Mouse (Mus musculus) cortical plate, adult 2 months (tissue): Measurements from ENCODE around the gene Tor4a.
A peak's percentile ranks its signal among the peaks of the same experiment; 100 is the strongest.

Experiments
- CTCF ChIP-seq: fragments of 200-500 bp; IDR thresholded peaks from 2 replicates; pipeline ENCODE4 v1.5.1; 2011; ENCODE audit warnings: mild to moderate bottlenecking, control low read depth, low read length; ENCODE audit not compliant: insufficient read depth; ENCODE audit errors: extremely low read depth
- POLR2A ChIP-seq: fragments of 200-500 bp; IDR thresholded peaks from 2 replicates; pipeline ENCODE4 v1.6.1; 2011; ENCODE audit warnings: mild to moderate bottlenecking, low read length, control low read depth; ENCODE audit not compliant: insufficient read depth; ENCODE audit errors: extremely low read depth

- TF ChIP-seq CTCF: no peak
- TF ChIP-seq POLR2A: 0 out of 2 replicates have a peak, but pooled peaks have one; percentile 37
These were observed 19.0 kb downstream of the Tor4a start for GRCm38 (mm10) chr2:25177685-25178084.
